Mouse (Mus musculus): Measurements from ENCODE around the gene Ltb.

DNA sequence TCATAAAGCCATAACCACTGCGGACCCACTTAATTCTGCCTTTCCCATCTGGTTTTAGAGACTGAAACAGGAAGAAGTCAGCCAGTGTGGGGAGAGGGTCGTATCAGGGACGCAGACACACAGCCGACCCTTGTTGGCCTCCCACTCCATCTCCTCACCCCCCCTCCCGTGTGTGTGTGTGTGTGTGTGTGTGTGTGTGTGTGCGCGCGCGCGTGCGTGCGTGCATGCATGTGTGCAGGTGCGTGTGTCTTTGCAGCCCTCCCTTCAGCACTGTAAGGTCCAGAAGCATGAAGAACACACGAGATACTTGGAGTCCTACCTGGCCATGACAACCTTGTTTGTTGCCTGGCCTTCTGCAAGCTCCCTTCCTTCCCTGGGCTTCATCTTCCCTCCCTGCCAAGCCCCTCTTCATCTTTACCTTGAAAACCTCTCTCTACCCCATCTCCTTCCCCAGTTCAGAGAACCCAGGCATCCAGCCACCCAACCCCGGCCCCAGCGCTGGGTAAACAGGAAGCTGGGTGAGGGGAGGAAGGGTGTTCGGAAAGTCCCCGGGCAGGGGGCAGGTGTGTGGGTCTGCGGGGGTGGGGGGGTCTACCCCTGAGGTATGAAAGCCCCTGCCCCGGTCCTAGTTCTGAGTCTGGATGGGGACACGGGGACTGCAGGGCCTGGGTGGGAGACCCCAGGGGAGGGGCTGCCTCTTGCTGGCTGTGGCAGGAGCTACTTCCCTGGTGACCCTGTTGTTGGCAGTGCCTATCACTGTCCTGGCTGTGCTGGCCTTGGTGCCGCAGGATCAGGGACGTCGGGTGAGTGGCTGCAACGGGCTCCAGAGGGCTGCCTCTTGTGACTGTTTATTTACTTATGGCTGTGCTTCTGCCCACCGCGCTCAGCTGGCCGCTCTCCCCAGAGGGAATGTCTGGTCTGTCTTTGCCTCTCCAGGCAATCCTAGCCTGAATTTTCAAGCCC is at the start of gene Ltb:
- TF ChIP-seq CTCF (IDR thresholded peaks at IDR 0.05; ENCODE audit: borderline replicate concordance, extremely low read depth, insufficient read depth, insufficient read length) (no peak), POLR2A (IDR thresholded peaks at IDR 0.05; ENCODE audit: borderline replicate concordance, extremely low read depth, insufficient read depth, insufficient read length, poor library complexity, severe bottlenecking) (no peak)

Measured in brain, embryonic 14.5 days (tissue).